Mouse (Mus musculus) thymus, adult 2 months (tissue): ENCODE measurements around the gene Ptprd.

Experiments
- CTCF ChIP-seq: fragments of 200-500 bp; IDR thresholded peaks from 2 replicates; pipeline ENCODE4 v1.5.1; 2012; ENCODE audit warnings: mild to moderate bottlenecking, control low read depth, low read length, moderate library complexity, borderline replicate concordance; ENCODE audit not compliant: control insufficient read depth, poor library complexity, insufficient read depth; ENCODE audit errors: extremely low read depth
- POLR2A ChIP-seq: fragments of 200-500 bp; IDR thresholded peaks from 2 replicates; pipeline ENCODE4 v1.6.1; 2012; ENCODE audit warnings: mild to moderate bottlenecking, low read length, control low read depth, moderate library complexity; ENCODE audit not compliant: control insufficient read depth, poor library complexity, insufficient read depth; ENCODE audit errors: extremely low read depth

DNA sequence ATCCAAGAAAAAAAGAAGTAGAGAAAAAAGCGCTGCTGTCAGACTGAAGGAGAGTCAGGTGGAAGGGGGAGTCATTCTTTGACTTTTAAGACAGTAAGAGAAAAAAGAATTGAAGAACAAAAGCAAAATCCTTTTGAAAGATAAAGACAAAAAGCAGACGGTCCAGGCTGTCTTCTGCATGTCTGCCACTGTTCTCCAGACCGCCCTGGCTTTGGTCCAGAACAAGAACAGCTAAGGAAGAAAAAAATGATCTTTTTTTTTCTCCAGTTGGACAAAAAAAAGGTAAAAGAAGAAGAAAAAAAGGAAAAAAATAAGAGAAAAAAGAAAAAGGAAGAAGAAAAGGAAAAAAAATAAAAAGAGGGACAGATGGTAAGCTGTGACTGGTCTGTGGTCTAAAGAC lies 2073.9 kb downstream of the Ptprd start:
- TF ChIP-seq CTCF (no peak), POLR2A (no peak)
